Mouse (Mus musculus): ENCODE data around the gene Pold4. TPM values are rescaled to one million over a fixed set of nuclear protein-coding genes. Genes with fewer than 3 reads are reported as not detected.

Pold4 gene
- polyA plus RNA-seq, 1 experiment from 2014 or later = 18.7 TPM

GRCm38 (mm10) chr19:4222165-4222564 lies 9.5 kb upstream of the Pold4 start:
- peaks cover 12% of the 10 kb centered on the region; the same call in 1 of the 2 replicates for H3K36me3 ChIP-seq
- WGBS = 83% methylated on average over 11 of the region's 11 CpGs
- no peak overlapping the region for H3K4me3 ChIP-seq
- peak overlapping the region; percentile 39 for H3K27ac ChIP-seq
- peaks cover 48% of the 10 kb centered on the region for H3K27me3 ChIP-seq (ENCODE audit: insufficient read depth, poor library complexity, severe bottlenecking)
- H3K9me3 ChIP-seq = no peaks in the 10 kb centered on the region
- DNase-seq (ENCODE audit: low spot score) = no peak
- peaks cover 33% of the 10 kb centered on the region for H3K4me1 ChIP-seq

DNA sequence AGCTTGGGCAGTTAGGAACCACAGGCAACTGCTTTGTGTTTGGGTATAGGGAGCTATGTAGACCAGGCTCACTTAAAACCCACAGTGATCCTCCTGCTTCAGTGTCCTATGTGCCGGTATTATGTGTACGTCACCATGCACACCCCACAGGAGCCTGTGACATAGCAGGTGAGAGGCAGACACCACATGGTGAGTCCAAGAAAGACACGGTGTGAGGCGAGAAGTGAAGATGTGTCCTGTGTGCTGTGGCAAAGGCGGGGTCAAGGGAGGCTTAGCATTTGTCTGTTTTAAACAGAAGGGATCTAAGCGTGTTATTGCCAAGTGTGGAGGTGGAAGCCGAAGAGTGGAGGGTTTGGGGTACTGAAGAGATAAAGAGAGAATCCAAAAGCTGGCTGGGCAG lies 4.9 kb upstream of the Pold4 start:
- H3K4me3 ChIP-seq = no peak overlapping the region
- H3K4me1 ChIP-seq = peaks cover 26% of the 10 kb centered on the region
- DNase-seq (ENCODE audit: low spot score) = no peak
- 84% methylated on average over 7 of the region's 7 CpGs for WGBS
- H3K27me3 ChIP-seq (ENCODE audit: insufficient read depth, poor library complexity, severe bottlenecking) = peaks cover 41% of the 10 kb centered on the region
- peaks cover 9% of the 10 kb centered on the region; the same call in 1 of the 2 replicates for H3K36me3 ChIP-seq
- no peaks in the 10 kb centered on the region for H3K9me3 ChIP-seq
- no peak overlapping the region for H3K27ac ChIP-seq

DNA sequence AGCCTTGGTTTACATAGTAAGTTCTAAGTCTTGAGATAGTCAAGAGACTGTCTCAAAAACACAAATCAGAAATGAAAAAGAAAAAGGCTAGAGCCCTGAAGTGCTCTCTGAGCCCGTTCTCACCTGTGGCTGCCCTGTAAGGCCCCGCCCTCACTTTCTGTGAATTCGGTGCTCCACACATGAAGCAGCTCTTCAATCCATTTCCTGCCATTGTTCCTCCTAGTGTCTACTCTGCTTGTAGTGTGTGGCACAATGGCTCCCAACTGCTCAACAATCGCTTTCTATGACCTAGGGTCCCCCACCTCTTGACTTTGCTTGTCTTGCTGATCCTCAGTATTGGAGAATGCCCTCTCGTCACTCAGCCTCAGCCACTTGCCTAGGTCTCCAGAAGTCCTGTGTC lies 4.3 kb upstream of the Pold4 start:
- DNase-seq (ENCODE audit: low spot score) = no peak
- H3K27ac ChIP-seq = 0 out of 2 replicates have a peak overlapping the region, but pooled peaks have one; percentile 2
- H3K4me1 ChIP-seq = peaks cover 25% of the 10 kb centered on the region
- whole genome bisulfite sequencing = 54% methylated on average over 5 of the region's 5 CpGs
- peaks cover 34% of the 10 kb centered on the region for H3K27me3 ChIP-seq (ENCODE audit: insufficient read depth, poor library complexity, severe bottlenecking)
- no peaks in the 10 kb centered on the region for H3K9me3 ChIP-seq
- H3K4me3 ChIP-seq = no peak overlapping the region
- H3K36me3 ChIP-seq = 0 out of 2 replicates have a peak, but pooled peaks cover 2% of the 10 kb centered on the region

- peak overlapping the region; percentile 2; the same call in 1 of the 2 replicates for H3K27ac ChIP-seq
- H3K27me3 ChIP-seq (ENCODE audit: insufficient read depth, poor library complexity, severe bottlenecking) = peaks cover 31% of the 10 kb centered on the region
- 22% methylated on average over 8 of the region's 8 CpGs for WGBS
- H3K36me3 ChIP-seq = no peaks in the 10 kb centered on the region
- DNase-seq (ENCODE audit: low spot score) = no peak
- H3K4me3 ChIP-seq = no peak overlapping the region
- H3K9me3 ChIP-seq = no peaks in the 10 kb centered on the region
- H3K4me1 ChIP-seq = peaks cover 27% of the 10 kb centered on the region
Observed at GRCm38 (mm10) chr19:4227894-4228678, 3.6 kb upstream of the Pold4 start.

DNA sequence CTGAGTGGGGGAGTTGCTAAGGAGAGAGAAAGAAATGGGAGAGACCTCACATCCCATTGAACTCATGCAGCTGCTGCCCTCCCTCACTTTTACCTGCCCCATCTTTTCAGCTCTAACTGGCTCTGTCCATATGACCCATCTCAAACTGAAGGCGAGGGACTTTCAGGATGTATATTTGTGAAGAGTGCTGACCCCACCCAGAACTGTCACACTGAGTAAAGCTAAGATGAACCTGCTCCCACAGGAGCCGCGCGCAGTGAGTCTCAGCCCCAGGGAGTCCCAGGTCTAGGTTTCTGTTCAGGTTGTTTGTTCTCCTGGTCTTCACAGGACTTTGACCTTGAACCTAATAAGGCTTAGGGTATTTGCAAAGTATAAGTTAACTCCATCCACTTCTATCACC lies 2.8 kb upstream of the Pold4 start:
- peaks cover 27% of the 10 kb centered on the region for H3K4me1 ChIP-seq

DNA sequence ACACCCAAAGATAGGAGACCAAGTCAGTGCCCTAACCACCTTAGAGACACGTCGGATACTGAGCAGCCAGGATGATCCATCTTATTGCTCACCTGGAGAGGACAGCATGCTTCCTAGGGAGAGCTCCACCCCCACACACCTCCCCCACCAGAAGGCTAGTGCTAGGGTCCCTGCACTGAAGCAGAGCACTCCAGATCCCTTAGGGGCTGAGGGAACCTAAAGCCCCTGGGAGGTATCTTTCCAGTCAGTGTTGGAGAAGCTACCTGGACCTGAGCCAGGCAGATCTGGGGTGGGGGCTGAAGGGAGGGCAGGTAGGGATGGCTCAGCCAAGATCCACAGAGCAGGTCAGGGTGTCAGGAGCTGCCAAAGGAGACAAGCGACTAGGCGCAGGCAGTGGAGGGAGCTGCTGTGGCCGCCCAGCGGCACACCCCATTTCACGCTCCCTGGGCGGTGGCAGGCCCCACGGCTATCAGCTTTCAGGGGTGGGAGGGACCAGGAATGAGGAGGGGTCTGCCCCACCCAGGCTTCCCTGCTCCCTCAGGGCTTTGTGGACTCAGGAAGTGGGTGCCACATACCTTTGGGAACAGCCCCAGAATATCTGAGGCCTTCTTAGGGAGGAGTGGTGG lies 2.1 kb upstream of the Pold4 start:
- H3K27ac ChIP-seq = peak overlapping the region; percentile 60; the same call in 1 of the 2 replicates
- DNase-seq (ENCODE audit: low spot score) = no peak
- no peaks in the 10 kb centered on the region for H3K36me3 ChIP-seq
- no peaks in the 10 kb centered on the region for H3K9me3 ChIP-seq
- WGBS = 33% methylated on average over 9 of the region's 9 CpGs
- H3K4me3 ChIP-seq = no peak overlapping the region
- peaks cover 31% of the 10 kb centered on the region for H3K27me3 ChIP-seq (ENCODE audit: insufficient read depth, poor library complexity, severe bottlenecking)
- H3K4me1 ChIP-seq = peaks cover 27% of the 10 kb centered on the region

More for the DNA sequence above, 2.8 kb upstream of the Pold4 start:
- Histone ChIP-seq H3K9me3 (no peaks in the 10 kb centered on the region), H3K36me3 (no peaks in the 10 kb centered on the region), H3K4me3 (no peak overlapping the region), H3K27me3 (ENCODE audit: insufficient read depth, poor library complexity, severe bottlenecking) (peaks cover 31% of the 10 kb centered on the region), H3K27ac (no peak overlapping the region)
- no peak for DNase-seq (ENCODE audit: low spot score)
- 75% methylated on average over 4 of the region's 4 CpGs for WGBS

DNA sequence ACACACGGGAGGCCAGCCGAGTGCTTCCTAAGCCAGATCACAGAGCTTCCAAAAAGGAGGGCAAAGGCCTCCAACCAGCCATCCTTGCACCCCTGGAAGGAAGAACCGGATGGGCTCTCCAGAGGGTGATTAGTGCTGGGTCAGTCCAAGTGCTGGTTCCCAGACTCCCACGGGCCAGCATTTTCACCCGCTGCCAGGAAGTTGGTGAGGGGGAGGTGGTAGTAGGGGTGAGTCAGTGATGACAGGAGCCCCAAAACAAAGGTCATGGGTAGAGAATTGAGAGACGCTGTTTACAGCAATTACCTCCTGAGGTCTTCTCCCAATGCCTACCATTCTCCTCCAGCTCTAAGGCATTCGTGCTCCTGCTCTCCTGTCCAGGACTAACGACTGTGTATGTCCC lies 1.3 kb upstream of the Pold4 start:
- 68% methylated on average over 8 of the region's 8 CpGs for WGBS
- Histone ChIP-seq H3K36me3 (no peaks in the 10 kb centered on the region), H3K27ac (peak overlapping the region; percentile 36), H3K27me3 (ENCODE audit: insufficient read depth, poor library complexity, severe bottlenecking) (peaks cover 31% of the 10 kb centered on the region), H3K4me3 (no peak overlapping the region), H3K4me1 (peaks cover 27% of the 10 kb centered on the region), H3K9me3 (no peaks in the 10 kb centered on the region)
- no peak for DNase-seq (ENCODE audit: low spot score)

DNA sequence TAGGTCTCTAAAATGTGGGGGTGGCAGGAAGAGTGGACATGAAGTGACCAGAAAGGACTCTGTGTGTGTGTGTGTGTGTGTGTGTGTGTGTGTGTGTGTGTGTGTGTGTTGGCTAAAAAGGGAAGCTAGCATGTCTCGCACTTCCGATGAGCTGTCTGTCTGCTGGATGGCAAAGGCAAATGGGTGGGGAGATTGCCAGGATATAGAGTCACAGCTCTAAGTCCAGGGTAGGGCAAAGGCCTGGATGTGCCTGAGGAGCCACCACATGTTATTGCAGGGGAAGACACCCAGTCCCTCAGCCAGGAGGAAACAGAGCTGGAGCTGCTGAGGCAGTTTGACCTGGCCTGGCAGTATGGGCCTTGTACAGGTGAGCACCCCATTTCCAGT lies 480 bp downstream of the Pold4 start:
- H3K36me3 ChIP-seq = no peaks in the 10 kb centered on the region
- H3K4me3 ChIP-seq = peak overlapping the region; percentile 63
- H3K27me3 ChIP-seq (ENCODE audit: insufficient read depth, poor library complexity, severe bottlenecking) = peaks cover 25% of the 10 kb centered on the region
- H3K27ac ChIP-seq = peak overlapping the region; percentile 83
- 48% methylated on average over 2 of the region's 2 CpGs for WGBS
- H3K9me3 ChIP-seq = no peaks in the 10 kb centered on the region
- DNase-seq (ENCODE audit: low spot score) = no peak
- H3K4me1 ChIP-seq = peaks cover 27% of the 10 kb centered on the region

DNA sequence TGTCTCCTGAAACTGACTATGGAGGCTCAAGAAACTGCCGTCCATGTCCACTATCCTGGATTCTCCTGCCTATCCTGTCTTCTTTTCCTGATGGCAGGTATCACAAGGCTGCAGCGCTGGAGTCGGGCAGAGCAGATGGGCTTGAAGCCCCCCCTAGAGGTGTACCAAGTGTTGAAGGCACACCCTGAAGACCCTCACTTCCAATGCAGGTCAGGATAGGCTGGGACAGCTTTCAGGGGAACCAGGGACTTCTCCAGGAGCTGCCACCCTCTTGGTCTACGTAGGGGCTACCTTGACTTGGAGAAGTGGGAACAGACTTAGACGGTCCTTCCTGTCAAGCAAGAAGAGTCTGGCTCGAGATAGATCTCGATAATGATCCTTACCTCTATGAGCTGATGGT lies 952 bp downstream of the Pold4 start:
- 79% methylated on average over 7 of the region's 7 CpGs for WGBS
- H3K4me3 ChIP-seq = no peak overlapping the region
- no peaks in the 10 kb centered on the region for H3K9me3 ChIP-seq
- no peaks in the 10 kb centered on the region for H3K36me3 ChIP-seq
- H3K4me1 ChIP-seq = peaks cover 27% of the 10 kb centered on the region
- DNase-seq (ENCODE audit: low spot score) = no peak
- peaks cover 21% of the 10 kb centered on the region for H3K27me3 ChIP-seq (ENCODE audit: insufficient read depth, poor library complexity, severe bottlenecking)
- H3K27ac ChIP-seq = no peak overlapping the region

DNA sequence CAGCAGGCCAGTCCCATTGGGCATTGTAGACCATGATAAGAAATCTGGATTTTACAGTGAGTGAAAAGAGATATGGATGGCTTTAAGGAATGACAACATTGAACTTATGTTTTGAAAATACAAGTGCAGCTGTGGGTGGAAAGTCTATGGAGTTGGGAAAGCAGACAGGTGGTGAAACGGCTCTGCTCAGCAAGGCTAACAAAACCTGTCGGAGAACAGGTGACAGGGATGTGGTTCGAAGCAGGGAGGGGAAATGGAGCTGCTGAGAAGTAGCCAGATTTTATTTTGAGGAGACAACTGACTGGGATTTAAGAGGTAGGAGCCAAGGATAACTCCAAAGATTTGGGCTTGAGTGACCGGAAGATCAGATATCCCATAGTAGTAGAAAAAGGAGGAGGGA lies 2.8 kb downstream of the Pold4 start:
- peaks cover 29% of the 10 kb centered on the region for H3K4me1 ChIP-seq
- H3K9me3 ChIP-seq = no peaks in the 10 kb centered on the region
- WGBS = 71% methylated on average over 4 of the region's 4 CpGs
- H3K36me3 ChIP-seq = no peaks in the 10 kb centered on the region
- H3K27me3 ChIP-seq (ENCODE audit: insufficient read depth, poor library complexity, severe bottlenecking) = peaks cover 10% of the 10 kb centered on the region
- no peak for DNase-seq (ENCODE audit: low spot score)
- H3K27ac ChIP-seq = no peak overlapping the region
- no peak overlapping the region for H3K4me3 ChIP-seq

- H3K27ac ChIP-seq = no peak overlapping the region
- WGBS = 68% methylated on average over 8 of the region's 8 CpGs
- no peak for DNase-seq (ENCODE audit: low spot score)
Observed at GRCm38 (mm10) chr19:4240247-4240668, 8.6 kb downstream of the Pold4 start.

GRCm38 (mm10) chr19:4242416-4242815 lies 10.7 kb downstream of the Pold4 start:
- no peak for DNase-seq (ENCODE audit: low spot score)
- Histone ChIP-seq H3K4me3 (no peak overlapping the region), H3K27me3 (ENCODE audit: insufficient read depth, poor library complexity, severe bottlenecking) (no peaks in the 10 kb centered on the region), H3K36me3 (no peaks in the 10 kb centered on the region), H3K27ac (no peak overlapping the region), H3K9me3 (no peaks in the 10 kb centered on the region), H3K4me1 (peaks cover 6% of the 10 kb centered on the region; the same call in 1 of the 2 replicates)
- WGBS = 54% methylated on average over 3 of the region's 3 CpGs

More at GRCm38 (mm10) chr19:4240247-4240668, 8.6 kb downstream of the Pold4 start:
- Histone ChIP-seq H3K4me3 (no peak overlapping the region), H3K9me3 (no peaks in the 10 kb centered on the region), H3K27me3 (ENCODE audit: insufficient read depth, poor library complexity, severe bottlenecking) (no peaks in the 10 kb centered on the region), H3K4me1 (peaks cover 6% of the 10 kb centered on the region; the same call in 1 of the 2 replicates), H3K36me3 (no peaks in the 10 kb centered on the region)

DNA sequence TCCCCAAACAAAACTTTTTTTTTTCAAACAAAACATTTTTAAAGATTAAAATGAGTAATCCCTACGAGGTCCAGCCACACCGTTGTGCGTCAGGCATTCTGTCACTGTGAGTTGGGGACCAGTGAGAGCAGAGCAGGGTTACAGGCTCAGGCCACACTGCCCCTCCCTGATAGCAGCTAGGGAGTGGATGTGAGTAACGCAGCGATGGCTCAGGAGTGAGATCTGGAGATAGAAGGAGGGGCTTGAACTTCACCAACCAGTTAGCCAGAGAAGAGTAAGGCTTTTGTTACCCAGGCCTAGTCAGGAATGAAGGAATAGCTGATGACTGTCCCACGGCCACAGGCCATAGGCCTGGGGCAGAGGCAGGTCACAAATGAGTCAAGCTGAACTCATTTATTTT lies 13.1 kb downstream of the Pold4 start:
- WGBS = 72% methylated on average over 6 of the region's 6 CpGs
- Histone ChIP-seq H3K4me1 (peaks cover under 1% of the 10 kb centered on the region; the same call in 1 of the 2 replicates), H3K27ac (no peak overlapping the region)

More for the DNA sequence above, 13.1 kb downstream of the Pold4 start:
- DNase-seq (ENCODE audit: low spot score) = no peak
- no peaks in the 10 kb centered on the region for H3K9me3 ChIP-seq
- H3K4me3 ChIP-seq = no peak overlapping the region
- H3K36me3 ChIP-seq = no peaks in the 10 kb centered on the region
- no peaks in the 10 kb centered on the region for H3K27me3 ChIP-seq (ENCODE audit: insufficient read depth, poor library complexity, severe bottlenecking)

All from heart, embryonic 10.5 days (tissue).